Mouse (Mus musculus) adrenal gland, adult 18-20 months (tissue): Measurements from ENCODE around the gene Nrxn3. TPM values are rescaled to one million over a fixed set of nuclear protein-coding genes. Genes with fewer than 3 reads are reported as not detected.
A peak's percentile ranks its signal among the peaks of the same experiment; 100 is the strongest.

Source experiments
- DNase-seq, 2 experiments: peaks; one replicate each; pipeline ENCODE4 v3.0.0; 2021 to 2022; ENCODE audit warnings: low spot score in 2 of 2
- total RNA-seq, 2 experiments: library from RNA; stranded (reverse); gene quantifications; 1 replicate in 1 of 2; 2 replicates in 1 of 2; pipeline ENCODE4 v1.2.3; 2021

The Nrxn3 gene
- total RNA-seq, 2 experiments from 2014 or later: 0.06 to 0.07 TPM

GRCm38 (mm10) chr12:88812173-88812572, 89.5 kb downstream of the Nrxn3 start:
- no peak for DNase-seq

GRCm38 (mm10) chr12:88816865-88817264, 94.2 kb downstream of the Nrxn3 start:
- no peak for DNase-seq

GRCm38 (mm10) chr12:88818622-88819334, 96.1 kb downstream of the Nrxn3 start:
- no peak for DNase-seq

GRCm38 (mm10) chr12:88819335-88819709, 96.6 kb downstream of the Nrxn3 start:
- no peak for DNase-seq

- DNase-seq: no peak
These were observed 97.5 kb downstream of the Nrxn3 start for GRCm38 (mm10) chr12:88820131-88820530.

- DNase-seq: no peak
These were observed 108.2 kb downstream of the Nrxn3 start for GRCm38 (mm10) chr12:88830851-88831250.

GRCm38 (mm10) chr12:88835821-88836220, 113.1 kb downstream of the Nrxn3 start:
- peak in 1 of 2 experiments; percentile 3 for DNase-seq

GRCm38 (mm10) chr12:88839724-88840123, 117.0 kb downstream of the Nrxn3 start:
- no peak for DNase-seq

GRCm38 (mm10) chr12:88841350-88841749, 118.7 kb downstream of the Nrxn3 start:
- DNase-seq: no peak

- DNase-seq: no peak
These were observed 127.9 kb downstream of the Nrxn3 start for GRCm38 (mm10) chr12:88850400-88851179.

- no peak for DNase-seq
These were observed 131.4 kb downstream of the Nrxn3 start for GRCm38 (mm10) chr12:88854039-88854438.

- DNase-seq: no peak
These were observed 135.0 kb downstream of the Nrxn3 start for GRCm38 (mm10) chr12:88857701-88858100.

- DNase-seq: no peak
These were observed 137.0 kb downstream of the Nrxn3 start for GRCm38 (mm10) chr12:88859456-88860345.

GRCm38 (mm10) chr12:88860397-88860796, 137.7 kb downstream of the Nrxn3 start:
- DNase-seq: no peak

GRCm38 (mm10) chr12:88863069-88863468, 140.4 kb downstream of the Nrxn3 start:
- DNase-seq: no peak

- no peak for DNase-seq
These were observed 145.6 kb downstream of the Nrxn3 start for GRCm38 (mm10) chr12:88868288-88868687.

- no peak for DNase-seq
These were observed 174.7 kb downstream of the Nrxn3 start for GRCm38 (mm10) chr12:88897331-88897730.

GRCm38 (mm10) chr12:88900014-88900727, 177.5 kb downstream of the Nrxn3 start:
- DNase-seq: no peak

- no peak for DNase-seq
These were observed 178.0 kb downstream of the Nrxn3 start for GRCm38 (mm10) chr12:88900728-88901080.

GRCm38 (mm10) chr12:88910761-88911160, 188.1 kb downstream of the Nrxn3 start:
- DNase-seq: no peak

- no peak for DNase-seq
These were observed 194.1 kb downstream of the Nrxn3 start for GRCm38 (mm10) chr12:88916752-88917151.
